Mouse (Mus musculus) midbrain, embryonic 16.5 days (tissue): ENCODE measurements at regions not wholly inside any gene's neighbourhood (a gene's known extent, or its start where the extent isn't known, plus 50 kb on each side); places are given as distances from the start of the nearest gene placed in this dataset.

ENCODE experiments used
- ATAC-seq: fragments of 200-750 bp; cut with Nextera tagmentation; 2 replicates; pipeline ENCODE4 v1.8.0; 2017; ENCODE audit warnings: moderate TSS enrichment
- H3K27ac ChIP-seq: fragments of 300-500 bp; sonication (generic); 2 replicates; pipeline ENCODE4 v1.5.1; 2014; ENCODE audit warnings: mild to moderate bottlenecking, low read length, mixed read lengths
- H3K27me3 ChIP-seq: fragments of 300-500 bp; sonication (generic); 2 replicates; pipeline ENCODE4 v1.6.1; 2014; ENCODE audit warnings: low read depth, low read length, mixed read lengths; ENCODE audit not compliant: control insufficient read depth, insufficient read depth
- H3K36me3 ChIP-seq: fragments of 300-500 bp; sonication (generic); 2 replicates; pipeline ENCODE4 v1.6.1; 2014; ENCODE audit warnings: mild to moderate bottlenecking, low read length, moderate library complexity, mixed read lengths; ENCODE audit not compliant: control insufficient read depth, insufficient read depth
- H3K4me1 ChIP-seq: fragments of 300-500 bp; sonication (generic); 2 replicates; pipeline ENCODE4 v1.6.1; 2014; ENCODE audit warnings: mild to moderate bottlenecking, low read length, mixed read lengths; ENCODE audit not compliant: control insufficient read depth, insufficient read depth
- H3K4me2 ChIP-seq: fragments of 300-500 bp; sonication (generic); 2 replicates; pipeline ENCODE4 v1.6.1; 2014; ENCODE audit warnings: mild to moderate bottlenecking, low read length, mixed read lengths
- H3K4me3 ChIP-seq: fragments of 300-500 bp; sonication (generic); 2 replicates; pipeline ENCODE4 v1.5.1; 2014; ENCODE audit warnings: low read depth, mild to moderate bottlenecking, low read length, moderate library complexity, mixed read lengths
- H3K9ac ChIP-seq: fragments of 300-500 bp; sonication (generic); 2 replicates; pipeline ENCODE4 v1.6.1; 2014; ENCODE audit warnings: low read depth, low read length, mixed read lengths
- H3K9me3 ChIP-seq: fragments of 300-500 bp; sonication (generic); replicated peaks from 2 replicates; pipeline ENCODE4 v1.6.1; 2014; ENCODE audit warnings: mild to moderate bottlenecking, low read length, mixed read lengths; ENCODE audit not compliant: control insufficient read depth, poor library complexity, severe bottlenecking
- WGBS: fragments of 180-500 bp; shearing (Covaris S2); extraction: QIAGEN DNeasy Blood & Tissue Kit; methylation state at CpG from one replicate; pipeline ENCODE4 v1.1.7; 2014; 5-methylcytosine and 5-hydroxymethylcytosine counted together

DNA sequence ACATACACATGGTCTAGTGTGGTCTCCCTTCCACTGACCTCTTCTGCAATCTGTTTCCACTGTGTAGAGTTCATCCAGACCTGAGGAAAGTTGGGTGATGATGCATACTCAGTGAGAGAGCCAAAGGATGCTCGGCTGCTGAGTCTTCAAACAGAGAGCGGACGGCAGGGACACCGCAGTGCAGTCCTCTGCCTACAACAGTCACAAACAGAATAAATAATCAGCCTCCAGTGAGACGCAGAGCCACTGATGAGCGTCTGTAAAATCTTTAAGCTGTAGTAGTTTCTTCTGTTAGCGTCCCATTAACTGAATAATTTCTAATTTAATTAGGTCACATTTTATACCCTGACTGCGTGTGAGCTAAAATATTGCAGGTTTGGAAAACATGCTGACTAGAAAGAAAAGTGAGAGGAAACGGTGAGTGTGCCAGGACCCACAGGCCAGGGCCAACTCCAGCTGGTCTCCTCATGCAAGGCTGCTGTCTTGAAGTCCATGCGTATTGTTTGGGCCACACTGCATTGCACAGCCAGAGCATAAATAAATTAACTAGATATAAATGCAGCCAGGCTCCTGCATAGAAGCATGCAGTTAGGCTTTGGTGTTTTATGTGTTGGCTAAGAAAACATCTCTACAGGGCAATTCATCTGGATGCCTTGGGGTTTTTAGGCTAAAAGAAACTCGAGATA, 551.0 kb downstream of the Plekhb2 start:
- no peak overlapping the region for H3K27ac ChIP-seq
- H3K9me3 ChIP-seq = no peaks in the 10 kb centered on the region
- H3K4me1 ChIP-seq = peaks cover 4% of the 10 kb centered on the region; the same call in 1 of the 2 replicates
- no peak for ATAC-seq
- no peak overlapping the region for H3K4me2 ChIP-seq
- no peak overlapping the region for H3K4me3 ChIP-seq
- H3K9ac ChIP-seq = no peak overlapping the region
- H3K27me3 ChIP-seq = no peaks in the 10 kb centered on the region
- H3K36me3 ChIP-seq = no peaks in the 10 kb centered on the region
- 72% methylated on average over 11 of the region's 11 CpGs for WGBS

GRCm38 (mm10) chr1:35402995-35403394, 553.2 kb downstream of the Plekhb2 start:
- H3K9ac ChIP-seq = no peak overlapping the region
- H3K4me3 ChIP-seq = no peak overlapping the region
- H3K36me3 ChIP-seq = no peaks in the 10 kb centered on the region
- no peak overlapping the region for H3K4me2 ChIP-seq
- no peak for ATAC-seq
- 57% methylated on average over 4 of the region's 4 CpGs for WGBS
- no peaks in the 10 kb centered on the region for H3K27me3 ChIP-seq
- H3K27ac ChIP-seq = no peak overlapping the region
- H3K9me3 ChIP-seq = no peaks in the 10 kb centered on the region
- peaks cover 4% of the 10 kb centered on the region; the same call in 1 of the 2 replicates for H3K4me1 ChIP-seq

GRCm38 (mm10) chr1:35405418-35405817, 555.6 kb downstream of the Plekhb2 start:
- 75% methylated on average over 6 of the region's 6 CpGs for WGBS
- no peaks in the 10 kb centered on the region for H3K36me3 ChIP-seq
- no peak overlapping the region for H3K9ac ChIP-seq
- no peak for ATAC-seq
- no peaks in the 10 kb centered on the region for H3K9me3 ChIP-seq
- peaks cover 4% of the 10 kb centered on the region; the same call in 1 of the 2 replicates for H3K4me1 ChIP-seq
- H3K27ac ChIP-seq = no peak overlapping the region
- H3K27me3 ChIP-seq = no peaks in the 10 kb centered on the region
- H3K4me3 ChIP-seq = no peak overlapping the region
- H3K4me2 ChIP-seq = no peak overlapping the region

- no peak overlapping the region for H3K4me2 ChIP-seq
- no peak overlapping the region for H3K9ac ChIP-seq
- H3K36me3 ChIP-seq = no peaks in the 10 kb centered on the region
- no peaks in the 10 kb centered on the region for H3K4me1 ChIP-seq
- no peak overlapping the region for H3K27ac ChIP-seq
- 59% methylated on average over 1 of the region's 1 CpGs for WGBS
- ATAC-seq = no peak
- H3K27me3 ChIP-seq = no peaks in the 10 kb centered on the region
- no peaks in the 10 kb centered on the region for H3K9me3 ChIP-seq
- no peak overlapping the region for H3K4me3 ChIP-seq
These were observed 565.9 kb downstream of the Plekhb2 start for GRCm38 (mm10) chr1:35415646-35416045.

DNA sequence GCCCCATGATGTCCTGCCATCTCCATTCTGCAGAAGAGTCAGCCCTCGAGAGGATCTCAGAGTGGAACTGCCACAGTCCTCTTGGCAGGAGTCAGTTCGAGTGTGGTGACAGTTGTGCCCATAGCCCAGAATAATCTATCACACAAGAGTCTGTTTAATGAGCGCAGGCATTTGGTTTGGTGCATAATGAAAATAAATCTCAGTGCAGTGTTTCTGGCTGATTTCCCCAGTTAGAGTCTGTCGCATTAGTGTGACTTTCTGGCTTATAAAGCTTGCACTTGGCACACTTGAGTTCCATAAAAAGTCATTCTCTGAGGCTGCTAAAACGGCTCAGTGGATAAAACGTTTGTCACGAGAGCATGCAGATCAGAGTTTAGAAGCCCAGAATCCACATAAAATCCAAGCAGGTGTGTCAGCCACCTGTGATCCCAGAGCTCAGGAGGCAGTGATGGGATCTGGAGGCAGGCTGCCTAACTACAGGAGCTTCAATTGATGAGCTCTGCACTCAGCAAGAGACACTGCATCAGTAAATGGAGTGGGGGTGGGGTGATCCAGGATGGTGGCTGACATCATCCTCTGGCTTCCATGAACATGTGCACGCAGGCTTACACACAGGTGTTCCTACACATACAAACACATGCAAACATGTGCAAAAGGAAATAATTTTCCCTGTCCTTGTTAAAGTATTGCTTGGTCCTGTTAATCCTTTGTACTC, 578.5 kb downstream of the Plekhb2 start:
- H3K27me3 ChIP-seq = no peaks in the 10 kb centered on the region
- no peak overlapping the region for H3K27ac ChIP-seq
- H3K9ac ChIP-seq = no peak overlapping the region
- no peaks in the 10 kb centered on the region for H3K4me1 ChIP-seq
- H3K9me3 ChIP-seq = peaks cover 2% of the 10 kb centered on the region; the same call in 1 of the 2 replicates
- no peak overlapping the region for H3K4me3 ChIP-seq
- WGBS = 84% methylated on average over 8 of the region's 8 CpGs
- H3K4me2 ChIP-seq = no peak overlapping the region
- H3K36me3 ChIP-seq = no peaks in the 10 kb centered on the region
- no peak for ATAC-seq

GRCm38 (mm10) chr1:35429471-35429870, 579.7 kb downstream of the Plekhb2 start:
- Histone ChIP-seq H3K9me3 (peaks cover 2% of the 10 kb centered on the region; the same call in 1 of the 2 replicates), H3K4me2 (no peak overlapping the region), H3K36me3 (no peaks in the 10 kb centered on the region), H3K9ac (no peak overlapping the region), H3K27ac (no peak overlapping the region), H3K27me3 (no peaks in the 10 kb centered on the region), H3K4me1 (no peaks in the 10 kb centered on the region), H3K4me3 (no peak overlapping the region)
- 88% methylated on average over 1 of the region's 1 CpGs for WGBS
- ATAC-seq = no peak

GRCm38 (mm10) chr1:35435721-35436120, 585.9 kb downstream of the Plekhb2 start:
- H3K27me3 ChIP-seq = no peaks in the 10 kb centered on the region
- H3K4me3 ChIP-seq = no peak overlapping the region
- 53% methylated on average over 3 of the region's 3 CpGs for WGBS
- no peak overlapping the region for H3K4me2 ChIP-seq
- peaks cover 2% of the 10 kb centered on the region; the same call in 1 of the 2 replicates for H3K9me3 ChIP-seq
- H3K9ac ChIP-seq = no peak overlapping the region
- no peaks in the 10 kb centered on the region for H3K4me1 ChIP-seq
- ATAC-seq = no peak
- H3K27ac ChIP-seq = no peak overlapping the region
- H3K36me3 ChIP-seq = no peaks in the 10 kb centered on the region

DNA sequence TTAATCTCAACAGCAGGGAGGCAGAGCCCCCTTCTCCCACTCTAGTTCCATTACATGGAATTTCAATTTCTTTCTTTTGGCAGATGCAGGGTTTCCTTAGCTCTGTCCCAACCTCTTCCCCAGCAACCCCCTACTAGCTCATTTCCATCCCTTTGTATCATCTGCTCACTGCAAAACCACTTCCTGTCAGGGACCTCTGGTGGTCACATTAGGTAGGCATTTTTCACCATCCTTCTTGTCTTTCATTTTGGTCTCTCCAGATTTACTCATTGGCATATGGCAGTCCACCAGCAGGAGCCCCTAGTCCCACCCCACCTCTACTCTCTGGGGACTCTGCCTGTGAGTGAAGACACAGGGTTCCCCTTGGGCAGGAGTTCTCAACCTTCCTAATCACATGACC, 597.6 kb downstream of the Plekhb2 start:
- no peaks in the 10 kb centered on the region for H3K4me1 ChIP-seq
- no peak overlapping the region for H3K4me3 ChIP-seq
- ATAC-seq = no peak
- no peak overlapping the region for H3K27ac ChIP-seq
- H3K27me3 ChIP-seq = no peaks in the 10 kb centered on the region
- no peak overlapping the region for H3K9ac ChIP-seq
- no peaks in the 10 kb centered on the region for H3K9me3 ChIP-seq
- H3K4me2 ChIP-seq = no peak overlapping the region
- no peaks in the 10 kb centered on the region for H3K36me3 ChIP-seq

DNA sequence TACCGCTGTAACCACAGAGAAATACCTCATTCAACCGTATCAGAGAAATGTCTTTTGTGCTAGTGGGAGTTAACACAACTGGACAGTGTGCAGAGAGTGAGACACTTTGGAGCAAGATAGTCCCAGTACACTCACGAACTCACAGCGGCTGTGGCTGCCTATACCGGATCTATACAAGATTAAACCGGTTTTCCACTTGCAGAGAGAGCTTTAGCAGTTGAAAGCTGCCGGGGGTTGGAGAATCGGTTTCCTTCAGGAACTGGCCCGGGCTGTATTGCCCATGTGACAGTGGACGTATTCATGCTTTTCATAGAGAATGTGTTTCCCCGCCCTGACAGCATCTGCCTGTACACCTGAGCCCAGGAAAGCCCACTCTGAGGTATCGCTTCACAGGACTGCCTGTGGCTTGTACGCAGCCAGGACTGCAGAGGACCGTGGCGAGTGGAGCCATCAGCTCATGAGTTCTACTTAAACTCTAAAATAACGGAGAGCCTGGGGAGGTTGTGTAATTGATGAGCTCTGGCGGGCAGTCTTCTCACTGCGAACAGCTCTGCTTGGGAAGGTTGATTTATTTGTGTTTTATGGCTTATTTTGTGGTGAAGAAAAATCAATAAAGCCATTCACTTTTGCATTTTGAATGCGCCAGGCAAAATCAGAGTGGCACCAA, 602.8 kb downstream of the Plekhb2 start:
- 84% methylated on average over 19 of the region's 19 CpGs for WGBS
- Histone ChIP-seq H3K4me3 (no peak overlapping the region), H3K4me2 (no peak overlapping the region), H3K36me3 (no peaks in the 10 kb centered on the region), H3K9me3 (no peaks in the 10 kb centered on the region), H3K27me3 (no peaks in the 10 kb centered on the region), H3K4me1 (no peaks in the 10 kb centered on the region), H3K27ac (no peak overlapping the region), H3K9ac (no peak overlapping the region)
- ATAC-seq = no peak
